ENCODE assay signal across 9 mouse cellular contexts in the genomic region with DNA sequence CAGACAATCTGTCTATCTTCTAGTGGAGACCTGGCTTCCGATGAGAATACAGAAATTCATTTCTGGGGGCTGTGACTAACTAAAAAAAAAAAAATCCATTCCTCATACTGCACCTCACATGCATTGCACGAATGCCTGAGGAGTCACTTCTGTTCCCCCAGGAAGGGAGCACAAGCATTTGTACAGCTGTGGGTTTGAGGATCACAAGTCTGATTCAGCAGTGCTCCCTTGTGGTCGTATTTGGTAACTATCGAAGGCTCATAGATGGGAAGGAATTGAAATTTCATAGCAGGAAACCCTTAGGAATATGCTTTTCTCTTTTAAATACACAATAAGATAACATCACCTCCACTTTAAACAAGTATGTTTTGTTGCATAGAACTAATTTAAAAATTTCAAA. TPM values are rescaled to one million over a fixed set of nuclear protein-coding genes. Genes with fewer than 3 reads are reported as not detected.
DNase-seq lines count a peak whose midpoint lies in the region; ATAC-seq and TF ChIP-seq lines count a peak whose summit lies in the region.
"Had no signal": no experiment of that assay in that cellular context is flagged by ENCODE, and none has a peak within 500 bp of the region (broad histone marks: within the 10 kb centered on the region; RNA-seq: fewer than 3 reads in every experiment).

No protein-coding gene starts in this region.

- no peak overlapping the region for H3K9ac ChIP-seq in forebrain, postnatal 0 days
- no peak overlapping the region for H3K9ac ChIP-seq in neural tube, embryonic 15.5 days (replicated peaks)

- intact Hi-C loops in left cerebral cortex, postnatal 36 days (cut with DNase I) = no loop called here

- no peaks in the 10 kb centered on the region for H3K27me3 ChIP-seq in forebrain, postnatal 0 days (ENCODE audit: insufficient read depth, low read length)
- no peaks in the 10 kb centered on the region for H3K27me3 ChIP-seq in neural tube, embryonic 15.5 days (replicated peaks)

- H3K9me3 ChIP-seq in forebrain, postnatal 0 days (ENCODE audit: low read length) = no peaks in the 10 kb centered on the region
- H3K9me3 ChIP-seq in neural tube, embryonic 15.5 days (replicated peaks) = no peaks in the 10 kb centered on the region

- peak; percentile 85 for ATAC-seq in forebrain, postnatal 0 days
- peak; percentile 26; the same call in 1 of the 2 replicates for ATAC-seq in neutrophil, adult 5-6 weeks (ENCODE audit: extremely low read depth, insufficient number of reproducible peaks, low FRiP score, poor library complexity, severe bottlenecking)
- no peak for ATAC-seq in neural tube, embryonic 15.5 days (ENCODE audit: low FRiP score)

- H3K4me3 ChIP-seq in forebrain, postnatal 0 days (ENCODE audit: low read depth, low read length) = no peak overlapping the region
- no peak overlapping the region for H3K4me3 ChIP-seq in neural tube, embryonic 15.5 days (replicated peaks)

- DNase-seq in urinary bladder, postnatal 25 days (ENCODE audit: low spot score) = peak; percentile 52
- DNase-seq in urinary bladder, adult 2 months (ENCODE audit: low spot score) = no peak
- DNase-seq in brain, embryonic 18.5 days (ENCODE audit: low read depth, low spot score) = peak; percentile 57
- DNase-seq in forebrain, postnatal 0 days = peak; percentile 85
- DNase-seq in hindlimb bud, embryonic 11.5 days (ENCODE audit: extremely low spot score, low read depth, low spot score) = peak; percentile 52
- DNase-seq in left cerebral cortex, postnatal 36 days (ENCODE audit: low spot score in 2 of 2) = peak; percentile 36 to 58

- no peaks in the 10 kb centered on the region for H3K4me1 ChIP-seq in forebrain, postnatal 0 days (ENCODE audit: insufficient read depth)
- H3K4me1 ChIP-seq in neural tube, embryonic 15.5 days = no peaks in the 10 kb centered on the region

- WGBS in forebrain, postnatal 0 days = 29% methylated on average over 4 of the region's 4 CpGs
- WGBS in neural tube, embryonic 15.5 days = 24% methylated on average over 4 of the region's 4 CpGs

- no peak overlapping the region for H3K4me2 ChIP-seq in forebrain, postnatal 0 days (ENCODE audit: low read depth)
- H3K4me2 ChIP-seq in neural tube, embryonic 15.5 days = no peak overlapping the region

- no peaks in the 10 kb centered on the region for H3K36me3 ChIP-seq in forebrain, postnatal 0 days (ENCODE audit: insufficient read depth)
- no peaks in the 10 kb centered on the region for H3K36me3 ChIP-seq in neural tube, embryonic 15.5 days

- peak; percentile 84 for TF ChIP-seq CTCF in forebrain, postnatal 0 days (IDR thresholded peaks at IDR 0.05; ENCODE audit: low read depth)

- no peak overlapping the region for H3K27ac ChIP-seq in forebrain, postnatal 0 days (ENCODE audit: low read depth, low read length)
- H3K27ac ChIP-seq in neural tube, embryonic 15.5 days (replicated peaks) = no peak overlapping the region

RNA-seq across cellular contexts. Expression of a gene that starts 16.6 kb away (rescaled TPM):
- 0.57 and 0.87 TPM in 2 replicates for polyA plus RNA-seq in urinary bladder, adult 2 months (2012; rRNA removed)
- total RNA-seq in forebrain, postnatal 0 days (2014; rRNA removed) = 0.05 and 0.08 TPM in 2 replicates
- 0.06 and 0.13 TPM in 2 replicates for polyA plus RNA-seq in forebrain, postnatal 0 days (2015; fragmentation: Nextera tagmentation; extraction: Ambion mirVana)
- total RNA-seq in left cerebral cortex, postnatal 36 days (2021) = under 1 TPM in 1 of 2 experiments, not detected in 1; 0.15 TPM
- 1.6 and 2.9 TPM in 2 replicates for total RNA-seq in neutrophil, adult 5-6 weeks (2017)
- polyA plus RNA-seq in neural tube, embryonic 15.5 days (2015; fragmentation: Nextera tagmentation; extraction: Ambion mirVana) = 0.12 and 1.8 TPM in 2 replicates
- total RNA-seq: gastrocnemius, postnatal 36 days had no signal
